Mouse (Mus musculus) adrenal gland, adult (tissue): ENCODE data around the gene Dnal4.

Experiments
- DNase-seq, 2 experiments: peaks; one replicate each; pipeline ENCODE4 v3.0.0; 2022 to 2023; ENCODE audit warnings: low spot score in 1 of 2; ENCODE audit not compliant: inconsistent age in 2 of 2

Gene Dnal4

GRCm38 (mm10) chr15:79764539-79765267 lies 12.9 kb downstream of the Dnal4 start:
- no peak for DNase-seq

DNA sequence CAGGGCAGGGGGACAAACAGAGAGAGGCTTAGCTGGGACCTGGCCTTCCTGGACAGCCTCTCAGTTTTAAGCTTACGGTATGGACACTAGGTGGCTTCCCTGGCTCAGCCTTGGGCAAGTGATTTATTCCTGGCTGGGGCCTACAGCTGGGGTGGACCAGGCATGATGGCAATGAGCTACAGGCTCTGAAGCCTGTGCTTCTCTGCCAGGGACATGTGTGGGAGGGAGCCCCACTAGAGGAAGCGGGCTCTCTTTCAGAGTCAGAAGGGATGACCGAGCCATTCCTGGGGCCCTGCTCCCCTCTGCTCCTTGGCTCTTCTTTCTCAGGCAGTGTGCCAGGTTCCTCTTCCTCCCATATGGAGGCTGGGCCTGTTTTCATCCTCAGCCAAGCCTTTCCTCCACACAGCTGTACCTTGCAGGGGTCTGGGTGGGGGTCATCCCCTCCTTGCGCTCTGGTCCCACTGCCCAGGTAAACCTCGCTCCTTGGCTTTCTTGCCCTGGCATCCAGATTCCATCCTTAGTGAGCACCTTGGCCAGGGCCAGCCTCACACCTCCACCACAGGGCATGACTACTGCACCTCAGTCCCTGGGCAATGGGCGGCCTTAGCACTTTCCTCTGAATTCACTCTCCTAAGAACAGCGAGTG lies 13.9 kb downstream of the Dnal4 start:
- peak in 1 of 2 experiments; percentile 49 for DNase-seq

GRCm38 (mm10) chr15:79763001-79763400 lies 14.6 kb downstream of the Dnal4 start:
- DNase-seq, result no peak

GRCm38 (mm10) chr15:79760956-79761355 lies 16.7 kb downstream of the Dnal4 start:
- no peak for DNase-seq

DNA sequence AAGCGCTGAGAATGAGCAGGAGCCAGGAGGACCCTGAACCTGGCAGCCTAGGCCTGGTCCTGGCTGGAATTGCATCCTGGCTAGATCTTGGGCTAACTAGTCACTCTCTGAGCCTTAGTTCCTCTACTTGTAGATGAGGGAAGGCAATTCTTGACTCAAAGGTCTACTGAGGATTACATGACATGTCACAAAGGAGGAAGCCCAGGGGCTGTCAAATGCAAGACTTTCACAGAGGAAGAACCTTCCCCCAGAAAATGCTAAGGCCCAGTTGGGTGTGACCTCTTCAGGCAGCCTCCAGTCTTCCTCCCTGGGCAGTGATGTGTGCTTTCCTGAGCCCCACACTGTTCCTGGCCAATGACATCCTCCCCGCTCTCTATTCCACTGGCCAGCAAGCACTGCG lies 20.5 kb downstream of the Dnal4 start:
- no peak for DNase-seq

DNA sequence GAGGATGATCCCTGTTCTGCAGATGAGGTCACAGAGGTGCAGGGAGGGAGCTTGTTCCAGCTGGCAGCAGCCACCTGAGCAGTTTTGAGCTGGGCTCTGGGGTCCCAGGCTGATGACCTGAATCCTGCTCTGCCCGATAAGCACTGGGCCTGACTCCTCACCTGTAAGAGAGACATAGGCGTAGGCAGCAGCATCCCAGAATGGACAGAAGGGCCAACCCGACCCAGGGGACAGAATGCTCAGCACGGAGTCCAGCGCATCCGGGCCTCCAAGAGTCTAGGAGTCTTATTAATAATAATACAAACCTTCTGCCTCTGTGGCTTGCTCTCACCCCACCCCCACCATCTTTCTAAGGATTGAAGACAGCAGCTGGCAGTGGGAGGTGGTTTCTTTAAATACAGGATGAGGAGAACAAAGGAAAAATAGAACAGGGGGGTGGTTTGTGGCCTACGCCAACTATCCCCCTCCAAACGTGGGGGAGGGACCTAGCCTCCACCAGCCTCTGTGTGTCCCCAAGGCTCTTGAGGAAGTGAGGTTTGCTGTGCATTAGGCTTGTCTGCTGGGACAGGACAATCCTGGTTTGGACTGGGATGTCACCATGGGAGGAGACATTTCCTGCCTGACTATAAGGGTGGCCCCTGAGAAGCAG lies 21.5 kb downstream of the Dnal4 start:
- DNase-seq, result no peak

DNA sequence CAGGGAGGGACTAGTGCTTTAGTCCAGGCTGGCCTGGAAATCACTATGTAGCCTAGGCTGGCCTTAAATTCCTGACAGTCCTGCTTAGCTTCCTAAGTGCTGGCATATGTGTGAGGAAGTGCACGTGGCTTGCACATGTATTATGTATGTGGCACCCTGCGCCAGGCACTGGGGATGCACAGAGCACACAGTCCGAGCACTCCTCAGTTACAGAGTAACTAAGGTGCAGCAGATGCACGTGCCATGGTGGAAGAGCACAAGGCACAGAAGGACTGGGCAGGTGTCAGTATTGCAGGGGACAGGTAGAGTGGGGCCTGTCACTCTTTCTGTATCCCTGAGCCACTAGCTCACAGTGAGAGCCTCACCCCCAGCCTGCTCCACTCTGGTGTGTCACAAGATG lies 22.5 kb downstream of the Dnal4 start:
- no peak for DNase-seq

- DNase-seq, result no peak
These were observed 23.8 kb downstream of the Dnal4 start for GRCm38 (mm10) chr15:79753873-79754272.

- no peak for DNase-seq
These were observed 24.3 kb downstream of the Dnal4 start for GRCm38 (mm10) chr15:79753420-79753752.

- peak; percentile 79 to 91 for DNase-seq
These were observed 24.8 kb downstream of the Dnal4 start for GRCm38 (mm10) chr15:79752742-79753419.

DNA sequence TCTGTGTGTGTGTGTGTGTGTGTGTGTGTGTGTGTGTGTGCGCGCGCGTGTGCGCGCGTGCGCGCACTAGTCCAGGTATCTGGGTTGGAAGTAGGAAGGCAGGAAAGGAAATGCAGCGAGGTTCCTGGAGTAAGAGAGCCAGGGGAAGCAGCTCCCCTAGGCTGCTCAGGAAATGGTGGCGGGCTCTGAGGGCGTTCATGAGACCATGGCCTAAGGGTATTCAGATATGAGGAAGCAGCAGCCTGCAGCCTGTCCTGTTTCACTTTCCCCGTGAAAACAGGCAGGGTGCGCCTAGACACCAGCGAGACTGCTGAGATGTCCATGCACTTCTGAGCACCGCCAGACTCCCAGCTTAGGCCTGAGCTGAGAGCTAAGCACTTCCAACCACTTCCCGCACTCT lies 25.9 kb downstream of the Dnal4 start:
- no peak for DNase-seq

DNA sequence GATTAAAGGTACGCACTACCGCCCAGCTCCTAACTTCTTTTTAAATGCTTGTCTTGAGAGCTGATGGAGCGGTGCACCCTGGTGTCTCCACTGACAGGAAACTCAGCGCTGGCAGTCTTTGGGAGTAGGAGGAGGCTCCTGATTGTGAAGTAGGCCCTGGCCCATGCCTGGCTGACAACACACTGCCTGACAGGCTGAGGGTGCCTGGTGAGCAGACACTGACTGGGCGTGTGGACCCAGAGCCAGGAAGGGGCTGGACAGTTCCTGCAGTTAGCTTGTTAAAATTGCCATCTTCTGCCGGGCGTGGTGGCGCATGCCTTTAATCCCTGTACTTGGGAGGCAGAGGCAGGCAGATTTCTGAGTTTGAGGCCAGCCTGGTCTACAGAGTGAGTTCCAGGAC lies 27.4 kb downstream of the Dnal4 start:
- no peak for DNase-seq

DNA sequence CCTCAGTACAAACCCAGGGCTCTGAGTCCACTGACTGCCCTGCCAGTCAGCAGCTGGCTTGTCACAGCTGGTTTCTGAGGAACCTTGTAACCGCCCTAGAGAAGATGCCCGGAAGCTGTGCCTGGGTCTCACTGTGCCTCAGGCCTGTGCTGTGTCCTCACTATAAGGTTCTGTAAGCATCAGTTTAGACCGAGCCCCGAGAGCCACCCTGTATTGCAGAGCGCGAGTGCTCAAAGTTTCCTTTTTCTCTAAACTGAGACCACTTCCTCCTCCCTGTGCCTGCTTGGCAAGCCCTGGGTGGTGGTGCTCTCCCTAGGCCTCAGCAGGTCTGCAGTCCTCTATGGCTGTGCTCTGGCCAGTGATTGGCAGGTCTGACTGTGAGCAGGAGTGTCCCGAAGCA lies 28.5 kb downstream of the Dnal4 start:
- DNase-seq, result no peak

DNA sequence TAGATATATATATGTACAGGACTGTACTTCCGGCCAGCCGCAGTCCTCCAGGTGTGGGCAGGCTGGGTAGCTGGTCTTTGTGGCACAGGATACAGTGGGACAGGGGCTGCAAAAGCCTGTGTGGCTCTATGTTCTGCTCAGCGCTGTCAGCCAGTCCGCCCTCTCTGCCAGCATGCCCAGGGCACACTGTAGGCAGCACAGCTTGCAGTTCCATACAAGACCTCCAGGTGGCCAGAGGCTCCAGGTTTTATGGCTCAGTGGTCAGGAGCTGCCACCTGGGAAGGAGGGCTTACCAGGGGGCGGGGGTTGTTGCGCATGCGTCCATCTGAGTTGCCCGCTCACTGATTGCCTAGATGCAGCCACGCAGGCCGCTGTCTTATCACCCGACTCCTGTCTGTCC lies 29.7 kb downstream of the Dnal4 start:
- DNase-seq, result no peak

- DNase-seq, result no peak
These were observed 31.8 kb downstream of the Dnal4 start for GRCm38 (mm10) chr15:79745883-79746282.

DNA sequence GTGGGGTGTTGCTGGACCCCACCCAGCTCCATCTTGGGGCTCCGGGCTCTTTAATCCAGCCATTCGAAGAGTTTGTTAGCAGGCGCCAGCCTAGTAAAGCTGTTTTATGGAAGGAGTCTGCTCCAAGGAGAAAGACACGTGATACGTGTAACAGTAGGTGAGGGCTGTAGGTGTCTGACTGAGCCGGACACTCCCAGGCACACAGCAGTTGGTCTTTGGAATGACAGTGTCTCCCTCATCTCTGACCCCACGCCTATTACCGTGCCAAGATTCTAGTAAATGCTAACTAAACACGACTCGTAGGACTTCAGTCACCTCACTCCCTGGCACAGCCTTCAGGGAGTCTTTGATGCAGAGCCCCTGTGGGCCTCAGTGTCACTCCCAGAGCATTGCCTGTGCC lies 32.3 kb downstream of the Dnal4 start:
- no peak for DNase-seq

GRCm38 (mm10) chr15:79744742-79745141 lies 32.9 kb downstream of the Dnal4 start:
- no peak for DNase-seq

- DNase-seq, result no peak
These were observed 33.6 kb downstream of the Dnal4 start for GRCm38 (mm10) chr15:79744001-79744400.

DNA sequence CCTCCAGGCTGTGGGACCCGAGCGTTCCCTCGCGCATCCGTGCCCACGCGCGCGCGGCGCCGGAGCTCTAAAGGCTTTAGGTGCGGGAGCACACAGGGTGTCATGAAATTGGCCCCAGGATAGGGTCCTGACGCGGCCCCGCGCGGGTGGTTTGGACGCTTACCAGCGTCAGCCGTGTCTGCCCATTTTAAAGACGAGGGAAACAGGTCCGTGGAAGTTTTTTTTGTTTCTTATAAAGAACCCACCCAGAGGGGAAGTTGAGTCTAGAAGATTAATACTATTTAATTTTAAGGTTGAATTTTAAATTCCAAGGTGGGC lies 35.0 kb downstream of the Dnal4 start:
- no peak for DNase-seq

GRCm38 (mm10) chr15:79741921-79742705 lies 35.5 kb downstream of the Dnal4 start, which contains the start of gene Sun2:
Sun2 (minus strand) TSS chr15:79742536.
- peak; percentile 91 to 95 for DNase-seq

- peak in 1 of 2 experiments; percentile 50 for DNase-seq
These were observed 36.3 kb downstream of the Dnal4 start for GRCm38 (mm10) chr15:79741173-79741858.
